Mouse (Mus musculus) midbrain, embryonic 16.5 days (tissue): ENCODE measurements around the gene Disc1. TPM values are rescaled to one million over a fixed set of nuclear protein-coding genes. Genes with fewer than 3 reads are reported as not detected.
A peak's percentile ranks its signal among the peaks of the same experiment; 100 is the strongest.

ENCODE experiments used
- ATAC-seq: fragments of 200-750 bp; cut with Nextera tagmentation; 2 replicates; pipeline ENCODE4 v1.8.0; 2017; ENCODE audit warnings: moderate TSS enrichment
- H3K27ac ChIP-seq: fragments of 300-500 bp; sonication (generic); 2 replicates; pipeline ENCODE4 v1.5.1; 2014; ENCODE audit warnings: mild to moderate bottlenecking, low read length, mixed read lengths
- H3K27me3 ChIP-seq: fragments of 300-500 bp; sonication (generic); 2 replicates; pipeline ENCODE4 v1.6.1; 2014; ENCODE audit warnings: low read depth, low read length, mixed read lengths; ENCODE audit not compliant: control insufficient read depth, insufficient read depth
- H3K36me3 ChIP-seq: fragments of 300-500 bp; sonication (generic); 2 replicates; pipeline ENCODE4 v1.6.1; 2014; ENCODE audit warnings: mild to moderate bottlenecking, low read length, moderate library complexity, mixed read lengths; ENCODE audit not compliant: control insufficient read depth, insufficient read depth
- H3K4me1 ChIP-seq: fragments of 300-500 bp; sonication (generic); 2 replicates; pipeline ENCODE4 v1.6.1; 2014; ENCODE audit warnings: mild to moderate bottlenecking, low read length, mixed read lengths; ENCODE audit not compliant: control insufficient read depth, insufficient read depth
- H3K4me2 ChIP-seq: fragments of 300-500 bp; sonication (generic); 2 replicates; pipeline ENCODE4 v1.6.1; 2014; ENCODE audit warnings: mild to moderate bottlenecking, low read length, mixed read lengths
- H3K4me3 ChIP-seq: fragments of 300-500 bp; sonication (generic); 2 replicates; pipeline ENCODE4 v1.5.1; 2014; ENCODE audit warnings: low read depth, mild to moderate bottlenecking, low read length, moderate library complexity, mixed read lengths
- H3K9ac ChIP-seq: fragments of 300-500 bp; sonication (generic); 2 replicates; pipeline ENCODE4 v1.6.1; 2014; ENCODE audit warnings: low read depth, low read length, mixed read lengths
- H3K9me3 ChIP-seq: fragments of 300-500 bp; sonication (generic); replicated peaks from 2 replicates; pipeline ENCODE4 v1.6.1; 2014; ENCODE audit warnings: mild to moderate bottlenecking, low read length, mixed read lengths; ENCODE audit not compliant: control insufficient read depth, poor library complexity, severe bottlenecking
- WGBS: fragments of 180-500 bp; shearing (Covaris S2); extraction: QIAGEN DNeasy Blood & Tissue Kit; methylation state at CpG from one replicate; pipeline ENCODE4 v1.1.7; 2014; 5-methylcytosine and 5-hydroxymethylcytosine counted together
- polyA plus RNA-seq: library from polyadenylated mRNA; unstranded; fragments of >200 nt; fragmentation: Nextera tagmentation; extraction: Ambion mirVana; gene quantifications from 2 replicates; pipeline ENCODE4 v1.2.1, GENCODE M21; 2015

The Disc1 gene
- polyA plus RNA-seq, 1 experiment from 2014 or later, result 1.2 TPM

DNA sequence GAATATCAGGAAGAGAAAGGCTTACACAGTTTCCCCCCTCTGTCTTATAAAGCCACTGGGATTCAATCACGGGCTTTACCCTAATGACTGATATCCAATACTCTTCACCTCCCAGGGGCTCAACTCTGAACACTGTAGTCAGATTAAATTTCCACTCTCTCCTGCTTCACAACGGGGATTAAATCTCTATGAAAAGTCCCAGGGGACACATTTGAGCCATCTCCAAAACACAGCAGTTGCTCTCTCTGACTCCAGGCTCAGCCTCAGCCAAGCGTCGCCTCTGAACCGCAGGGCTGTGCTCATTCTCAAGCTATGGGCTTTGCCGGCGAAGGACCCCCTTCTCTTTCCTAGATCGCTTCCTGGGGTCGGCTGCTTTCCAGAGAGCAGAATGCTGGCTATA, 141.1 kb downstream of the Disc1 start:
- WGBS, result 31% methylated on average over 9 of the region's 9 CpGs
- ATAC-seq, result no peak
- H3K4me3 ChIP-seq, result no peak overlapping the region
- no peak overlapping the region for H3K4me2 ChIP-seq
- H3K9me3 ChIP-seq, result no peaks in the 10 kb centered on the region
- H3K27ac ChIP-seq, result no peak overlapping the region
- no peaks in the 10 kb centered on the region for H3K27me3 ChIP-seq
- no peak overlapping the region for H3K9ac ChIP-seq
- no peaks in the 10 kb centered on the region for H3K36me3 ChIP-seq
- no peaks in the 10 kb centered on the region; the same call in 1 of the 2 replicates for H3K4me1 ChIP-seq

DNA sequence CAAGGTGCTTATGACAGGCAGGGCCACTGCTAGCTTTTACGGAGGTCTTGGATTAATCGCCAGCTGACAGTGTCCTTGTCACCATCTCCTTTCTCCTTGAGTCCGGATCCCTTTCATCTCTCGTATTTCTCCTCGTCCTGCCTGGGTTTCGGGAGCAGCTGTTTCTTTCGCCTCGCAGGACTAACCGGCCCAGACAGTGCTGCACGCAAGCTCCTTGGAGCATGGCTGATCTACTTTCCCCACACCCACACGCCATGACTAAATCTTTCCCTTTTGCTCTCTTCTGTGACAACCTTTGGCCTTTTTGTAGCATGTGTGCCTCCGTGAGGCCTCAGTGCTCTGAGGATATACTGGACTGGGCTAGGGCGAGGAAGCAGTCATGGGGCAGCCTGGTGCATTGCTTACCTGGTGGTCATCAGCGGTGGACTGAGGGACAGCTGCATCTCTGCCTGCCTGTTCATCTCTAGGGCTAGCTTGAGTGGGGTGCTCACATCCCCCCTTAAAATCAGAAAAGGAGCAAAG, 142.6 kb downstream of the Disc1 start:
- Histone ChIP-seq H3K9ac (no peak overlapping the region), H3K27me3 (no peaks in the 10 kb centered on the region)

DNA sequence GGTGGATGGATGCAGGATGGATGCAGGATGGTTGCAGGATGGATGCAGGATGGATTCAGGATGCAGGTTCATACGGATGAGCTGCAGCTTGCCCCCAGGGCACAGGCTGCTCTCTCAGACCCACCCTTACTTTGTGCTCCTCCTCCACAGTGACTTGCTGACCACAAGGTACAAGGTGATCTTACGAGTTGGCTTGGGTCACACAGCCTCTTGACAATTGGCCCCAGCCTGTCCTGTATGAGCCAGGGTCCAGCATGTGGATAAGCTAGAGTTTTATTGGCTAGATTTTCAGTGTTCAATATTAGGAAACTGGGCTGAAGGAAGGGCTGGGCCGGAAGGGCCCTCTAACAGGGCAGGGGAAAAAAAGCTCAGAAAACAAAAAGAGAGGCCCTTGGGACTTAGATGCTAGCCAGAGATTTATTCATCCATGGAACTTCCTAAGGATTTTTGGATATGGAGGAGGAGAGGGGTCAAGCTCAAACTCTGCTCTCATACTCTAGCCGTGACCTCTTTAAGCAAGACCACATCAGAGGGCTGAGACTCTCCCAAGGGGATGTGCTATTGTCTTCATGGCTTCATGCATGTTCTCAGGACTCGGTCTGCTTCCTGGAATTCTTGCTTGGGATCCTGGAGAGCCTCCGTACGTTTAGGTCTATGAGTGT, 143.5 kb downstream of the Disc1 start:
- WGBS, result 79% methylated on average over 7 of the region's 7 CpGs
- ATAC-seq, result no peak
- Histone ChIP-seq H3K9me3 (no peaks in the 10 kb centered on the region), H3K4me1 (no peaks in the 10 kb centered on the region; the same call in 1 of the 2 replicates), H3K4me3 (no peak overlapping the region), H3K27me3 (no peaks in the 10 kb centered on the region), H3K4me2 (no peak overlapping the region), H3K36me3 (no peaks in the 10 kb centered on the region), H3K27ac (0 out of 2 replicates have a peak overlapping the region, but pooled peaks have one; percentile 9), H3K9ac (peak overlapping the region; percentile 23; the same call in 1 of the 2 replicates)

More for the DNA sequence above, 142.6 kb downstream of the Disc1 start:
- Histone ChIP-seq H3K9me3 (no peaks in the 10 kb centered on the region), H3K4me1 (no peaks in the 10 kb centered on the region; the same call in 1 of the 2 replicates), H3K27ac (no peak overlapping the region), H3K4me2 (no peak overlapping the region), H3K4me3 (no peak overlapping the region), H3K36me3 (no peaks in the 10 kb centered on the region)
- no peak for ATAC-seq
- 68% methylated on average over 14 of the region's 14 CpGs for WGBS

DNA sequence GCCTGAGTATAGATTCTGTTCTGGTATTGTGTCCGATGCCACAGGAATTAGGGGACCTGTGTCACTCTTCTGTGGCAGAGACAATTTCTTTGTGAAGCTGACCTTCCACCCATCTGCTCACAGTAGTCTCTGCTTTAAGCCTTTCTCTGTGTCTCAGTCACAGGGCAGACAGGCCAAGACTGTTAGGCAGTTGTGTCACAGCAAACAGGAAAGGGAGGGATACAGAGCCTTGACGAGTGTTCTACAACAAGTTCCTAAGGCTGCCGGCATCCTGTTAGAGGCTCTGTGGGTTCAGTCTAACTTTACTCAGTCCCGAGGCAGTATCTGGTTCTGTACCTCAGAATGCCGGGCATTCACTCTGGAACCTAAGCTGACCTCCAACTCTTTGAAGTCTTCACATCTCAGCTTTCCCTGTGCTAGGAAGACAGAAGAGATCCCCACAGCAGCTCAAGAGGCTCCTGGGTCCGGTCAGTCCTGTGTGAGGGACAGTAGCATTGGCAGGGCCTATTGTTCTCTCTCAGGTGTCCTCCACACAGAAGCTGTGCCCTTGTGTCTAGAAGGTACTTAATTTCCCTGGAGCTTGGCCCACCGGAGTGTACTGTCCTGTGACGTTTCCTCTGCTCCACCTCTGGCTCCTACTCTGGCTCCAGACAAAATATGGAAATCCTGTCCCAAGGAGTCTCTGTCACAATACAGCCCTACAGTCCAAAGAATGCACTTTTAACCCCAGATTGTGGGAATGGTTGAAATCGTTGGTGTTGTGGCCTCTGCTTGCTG, 144.6 kb downstream of the Disc1 start:
- 0 out of 2 replicates have a peak overlapping the region, but pooled peaks have one; percentile 17 for H3K27ac ChIP-seq
- 76% methylated on average over 9 of the region's 9 CpGs for WGBS

DNA sequence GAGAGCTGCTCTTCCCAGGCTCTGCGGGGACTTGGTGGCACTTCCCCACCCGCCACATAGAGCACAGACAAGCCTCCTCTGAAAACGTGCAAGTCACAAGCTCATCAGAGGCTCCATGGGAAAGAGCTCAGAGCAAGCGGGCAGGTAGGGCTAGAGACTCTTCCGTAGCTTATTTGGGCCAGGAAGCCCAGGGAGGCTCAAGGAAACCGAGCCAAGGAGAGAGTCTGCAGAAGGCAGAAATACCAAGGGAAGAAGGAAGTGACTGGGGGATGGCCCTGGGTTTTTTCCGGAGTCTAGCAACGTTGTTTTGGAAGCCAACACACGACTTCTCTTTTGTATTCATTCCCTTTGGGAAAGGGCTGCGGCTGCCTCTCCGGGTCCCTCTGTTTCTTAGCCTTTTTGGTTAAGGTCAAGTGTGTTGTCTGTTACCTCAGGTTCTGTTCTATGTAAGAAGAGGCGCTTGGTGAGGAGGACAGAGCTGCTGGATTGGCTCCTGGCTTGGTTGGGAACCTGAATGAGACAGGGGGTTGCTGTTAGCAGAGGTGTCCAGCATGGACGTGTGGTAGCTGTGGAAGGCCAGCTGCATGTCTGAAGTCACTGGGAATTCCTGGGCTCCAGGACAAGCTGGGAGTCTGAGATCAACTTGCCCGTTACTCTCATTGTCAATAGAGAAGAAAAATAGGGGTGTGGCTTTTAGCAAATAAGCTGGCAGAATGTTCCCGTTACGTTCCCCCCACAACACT, 145.4 kb downstream of the Disc1 start:
- Histone ChIP-seq H3K9me3 (no peaks in the 10 kb centered on the region), H3K4me2 (no peak overlapping the region), H3K27me3 (no peaks in the 10 kb centered on the region), H3K4me3 (no peak overlapping the region), H3K36me3 (no peaks in the 10 kb centered on the region), H3K27ac (peak overlapping the region; percentile 14; the same call in 1 of the 2 replicates), H3K4me1 (no peaks in the 10 kb centered on the region; the same call in 1 of the 2 replicates), H3K9ac (no peak overlapping the region)
- ATAC-seq, result no peak
- 76% methylated on average over 16 of the region's 16 CpGs for WGBS

More for the DNA sequence above, 144.6 kb downstream of the Disc1 start:
- Histone ChIP-seq H3K4me2 (no peak overlapping the region), H3K27me3 (no peaks in the 10 kb centered on the region), H3K9me3 (no peaks in the 10 kb centered on the region), H3K9ac (no peak overlapping the region), H3K4me3 (no peak overlapping the region), H3K36me3 (no peaks in the 10 kb centered on the region), H3K4me1 (no peaks in the 10 kb centered on the region; the same call in 1 of the 2 replicates)
- ATAC-seq, result no peak

DNA sequence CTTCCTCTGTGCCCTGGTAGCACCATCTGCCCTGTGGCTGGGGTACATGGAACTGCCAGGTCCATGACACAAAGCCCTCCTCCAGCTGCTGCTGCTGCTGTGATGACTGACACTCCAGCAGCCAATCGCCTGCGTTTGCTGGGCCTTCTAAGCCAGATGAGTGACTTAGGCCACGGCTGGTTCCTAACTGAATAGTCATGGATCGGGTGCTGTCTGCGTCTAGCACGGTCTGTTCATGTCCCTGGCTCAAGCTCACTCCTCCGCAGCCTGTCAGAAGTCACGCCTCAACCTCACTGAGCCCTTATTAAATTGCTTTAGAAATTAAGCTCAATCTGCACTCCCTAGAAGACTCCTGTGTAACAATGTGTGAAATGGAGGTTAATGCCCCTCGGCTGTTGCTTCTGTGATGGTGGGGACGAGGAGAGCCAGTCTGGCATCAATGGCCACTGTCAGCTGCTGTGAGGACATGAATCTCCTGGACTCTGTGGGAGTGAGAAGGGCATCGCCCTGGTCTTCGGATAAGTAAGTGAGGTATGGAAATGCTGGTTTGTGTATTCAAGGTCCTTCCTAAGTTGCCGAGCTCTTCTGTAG, 146.4 kb downstream of the Disc1 start:
- Histone ChIP-seq H3K4me2 (no peak overlapping the region), H3K4me1 (no peaks in the 10 kb centered on the region; the same call in 1 of the 2 replicates), H3K9me3 (no peaks in the 10 kb centered on the region), H3K27me3 (no peaks in the 10 kb centered on the region), H3K36me3 (no peaks in the 10 kb centered on the region), H3K27ac (no peak overlapping the region), H3K4me3 (no peak overlapping the region), H3K9ac (no peak overlapping the region)
- 67% methylated on average over 13 of the region's 13 CpGs for WGBS
- ATAC-seq, result peak; percentile 45; the same call in 1 of the 2 replicates

DNA sequence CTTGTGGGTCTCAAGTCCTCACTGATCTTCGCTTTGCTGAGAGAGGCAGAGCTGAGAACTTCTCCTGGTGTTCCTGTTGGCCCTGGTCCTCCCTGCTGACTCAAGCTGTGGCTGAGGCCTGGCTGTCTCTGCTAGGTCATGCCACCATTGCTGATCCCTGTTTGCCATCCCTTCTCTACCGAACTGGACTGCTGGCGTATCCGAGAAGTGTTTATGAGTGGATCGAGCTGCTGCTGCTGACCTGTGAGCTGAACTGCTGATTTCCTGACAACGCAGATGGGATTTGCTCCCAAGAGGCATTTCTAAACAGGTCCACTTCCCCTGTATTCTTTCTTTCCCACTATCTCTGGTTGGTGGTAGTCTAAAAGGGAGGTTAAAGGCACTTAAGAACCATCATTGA, 147.7 kb downstream of the Disc1 start:
- Histone ChIP-seq H3K27ac (no peak overlapping the region), H3K4me2 (no peak overlapping the region), H3K9ac (no peak overlapping the region), H3K9me3 (no peaks in the 10 kb centered on the region), H3K4me3 (no peak overlapping the region), H3K4me1 (peaks cover 3% of the 10 kb centered on the region; the same call in 1 of the 2 replicates), H3K27me3 (no peaks in the 10 kb centered on the region), H3K36me3 (no peaks in the 10 kb centered on the region)
- no peak for ATAC-seq
- 77% methylated on average over 6 of the region's 6 CpGs for WGBS

DNA sequence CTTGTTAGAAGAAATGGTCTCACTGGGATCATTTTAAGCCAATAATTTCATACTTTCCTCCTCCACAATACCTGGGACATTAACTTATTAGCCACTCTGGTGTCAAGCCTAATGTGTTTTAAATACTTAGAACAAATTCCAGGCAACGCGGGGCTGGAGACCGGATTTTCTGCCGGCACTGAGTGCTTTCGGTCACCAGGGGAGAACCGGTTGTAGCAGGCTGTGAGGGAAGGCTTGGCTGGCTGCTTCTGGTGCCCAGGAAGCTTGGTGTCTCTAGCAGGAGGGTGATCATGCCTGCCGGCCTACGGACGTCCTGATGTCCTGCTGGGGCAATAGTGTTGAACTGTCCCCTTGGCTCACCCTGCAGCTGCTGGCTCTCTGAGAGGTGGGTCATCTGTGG, 149.0 kb downstream of the Disc1 start:
- Histone ChIP-seq H3K9ac (no peak overlapping the region), H3K4me2 (no peak overlapping the region), H3K36me3 (no peaks in the 10 kb centered on the region), H3K4me1 (peaks cover 3% of the 10 kb centered on the region; the same call in 1 of the 2 replicates), H3K4me3 (no peak overlapping the region), H3K27ac (no peak overlapping the region), H3K9me3 (no peaks in the 10 kb centered on the region), H3K27me3 (no peaks in the 10 kb centered on the region)
- 81% methylated on average over 9 of the region's 9 CpGs for WGBS
- ATAC-seq, result no peak
